Mouse (Mus musculus) small intestine, adult 2 months (tissue): Measurements from ENCODE around the gene Rapgef5. TPM values are rescaled to one million over a fixed set of nuclear protein-coding genes. Genes with fewer than 3 reads are reported as not detected.
A peak's percentile ranks its signal among the peaks of the same experiment; 100 is the strongest.

Source experiments
- H3K27ac ChIP-seq: fragments of 200-500 bp; 2 replicates; pipeline ENCODE4 v1.5.1; 2012; ENCODE audit warnings: low read depth, low read length, control low read depth, inconsistent platforms; ENCODE audit not compliant: insufficient read depth
- H3K27me3 ChIP-seq: fragments of 200-500 bp; 2 replicates; pipeline ENCODE4 v1.6.1; 2012; ENCODE audit warnings: mild to moderate bottlenecking, moderate library complexity, low read length, inconsistent platforms; ENCODE audit not compliant: control insufficient read depth, insufficient read depth
- H3K36me3 ChIP-seq: fragments of 200-500 bp; 2 replicates; pipeline ENCODE4 v1.6.1; 2012; ENCODE audit warnings: mild to moderate bottlenecking, low read length, control low read depth, inconsistent platforms; ENCODE audit not compliant: control insufficient read depth, insufficient read depth
- H3K4me1 ChIP-seq: fragments of 200-500 bp; 2 replicates; pipeline ENCODE4 v1.6.1; 2012; ENCODE audit warnings: low read length, inconsistent platforms, mixed read lengths; ENCODE audit not compliant: control insufficient read depth, insufficient read depth, insufficient read length
- H3K4me3 ChIP-seq: fragments of 200-500 bp; 2 replicates; pipeline ENCODE4 v1.5.1; 2012; ENCODE audit warnings: low read depth, mild to moderate bottlenecking, control low read depth, inconsistent platforms, low read length, moderate library complexity
- CTCF ChIP-seq: fragments of 200-500 bp; IDR thresholded peaks from 2 replicates; pipeline ENCODE4 v1.5.1; 2012; ENCODE audit warnings: low read depth, mild to moderate bottlenecking, control low read depth, inconsistent platforms, low read length, moderate library complexity, mixed read lengths; ENCODE audit not compliant: insufficient replicate concordance, insufficient read length; ENCODE audit errors: extremely low read depth
- POLR2A ChIP-seq: fragments of 200-500 bp; IDR thresholded peaks from 2 replicates; pipeline ENCODE4 v1.6.1; 2012; ENCODE audit warnings: low read depth, mild to moderate bottlenecking, control low read depth, inconsistent platforms, low read length, moderate library complexity
- WGBS: fragments of 180-500 bp; shearing (Covaris S2); methylation state at CpG from one replicate; pipeline ENCODE4 v1.1.7; 2018; 5-methylcytosine and 5-hydroxymethylcytosine counted together
- polyA plus RNA-seq: library from polyadenylated mRNA; depleted of rRNA; stranded (reverse); fragments of >200 nt; gene quantifications from 2 replicates; pipeline ENCODE4 v1.2.3, GENCODE M21; 2012

Gene Rapgef5
- polyA plus RNA-seq, 1 experiment = 4.7 TPM

GRCm38 (mm10) chr12:117554612-117555063, 38.4 kb downstream of the Rapgef5 start:
- TF ChIP-seq CTCF (no peak), POLR2A (no peak)
- Histone ChIP-seq H3K27me3 (no peaks in the 10 kb centered on the region), H3K4me3 (no peak overlapping the region), H3K4me1 (peaks cover 17% of the 10 kb centered on the region), H3K36me3 (no peaks in the 10 kb centered on the region; the same call in 1 of the 2 replicates), H3K27ac (peak overlapping the region; percentile 96)
- WGBS = 9% methylated on average over 1 of the region's 1 CpGs

GRCm38 (mm10) chr12:117560450-117560849, 44.2 kb downstream of the Rapgef5 start:
- 26% methylated on average over 11 of the region's 11 CpGs for WGBS
- H3K4me1 ChIP-seq = peaks cover 7% of the 10 kb centered on the region
- TF ChIP-seq CTCF = no peak
- TF ChIP-seq POLR2A = no peak
- peak overlapping the region; percentile 69 for H3K27ac ChIP-seq
- H3K27me3 ChIP-seq = no peaks in the 10 kb centered on the region
- H3K4me3 ChIP-seq = peak overlapping the region; percentile 42
- H3K36me3 ChIP-seq = no peaks in the 10 kb centered on the region; the same call in 1 of the 2 replicates

GRCm38 (mm10) chr12:117561411-117562059, 45.3 kb downstream of the Rapgef5 start:
- H3K4me1 ChIP-seq = peaks cover 10% of the 10 kb centered on the region
- peak overlapping the region; percentile 30; the same call in 1 of the 2 replicates for H3K27ac ChIP-seq
- WGBS = 58% methylated on average over 6 of the region's 6 CpGs
- TF ChIP-seq POLR2A (no peak), CTCF (no peak)
- H3K4me3 ChIP-seq = no peak overlapping the region
- H3K36me3 ChIP-seq = no peaks in the 10 kb centered on the region
- H3K27me3 ChIP-seq = no peaks in the 10 kb centered on the region

GRCm38 (mm10) chr12:117562085-117562484, 45.8 kb downstream of the Rapgef5 start:
- Histone ChIP-seq H3K4me1 (peaks cover 13% of the 10 kb centered on the region), H3K27ac (no peak overlapping the region), H3K4me3 (no peak overlapping the region), H3K36me3 (no peaks in the 10 kb centered on the region), H3K27me3 (no peaks in the 10 kb centered on the region)
- no peak for TF ChIP-seq POLR2A
- no peak for TF ChIP-seq CTCF
- WGBS = 97% methylated on average over 3 of the region's 3 CpGs

GRCm38 (mm10) chr12:117563859-117564258, 47.6 kb downstream of the Rapgef5 start:
- H3K4me1 ChIP-seq = peaks cover 13% of the 10 kb centered on the region
- H3K27me3 ChIP-seq = no peaks in the 10 kb centered on the region
- H3K36me3 ChIP-seq = no peaks in the 10 kb centered on the region
- TF ChIP-seq POLR2A = no peak
- no peak for TF ChIP-seq CTCF
- 19% methylated on average over 6 of the region's 6 CpGs for WGBS
- H3K4me3 ChIP-seq = no peak overlapping the region
- H3K27ac ChIP-seq = peak overlapping the region; percentile 21; the same call in 1 of the 2 replicates

GRCm38 (mm10) chr12:117566298-117566697, 50.0 kb downstream of the Rapgef5 start:
- no peaks in the 10 kb centered on the region for H3K36me3 ChIP-seq
- peaks cover 13% of the 10 kb centered on the region for H3K4me1 ChIP-seq
- no peaks in the 10 kb centered on the region for H3K27me3 ChIP-seq
- peak overlapping the region; percentile 10; the same call in 1 of the 2 replicates for H3K27ac ChIP-seq
- 21% methylated on average over 4 of the region's 4 CpGs for WGBS
- no peak overlapping the region for H3K4me3 ChIP-seq
- TF ChIP-seq POLR2A (no peak), CTCF (no peak)

- Histone ChIP-seq H3K4me3 (no peak overlapping the region), H3K36me3 (no peaks in the 10 kb centered on the region), H3K27me3 (no peaks in the 10 kb centered on the region), H3K27ac (no peak overlapping the region), H3K4me1 (peaks cover 8% of the 10 kb centered on the region; the same call in 1 of the 2 replicates)
- 77% methylated on average over 2 of the region's 2 CpGs for WGBS
- TF ChIP-seq POLR2A = no peak
- TF ChIP-seq CTCF = no peak
Measured at GRCm38 (mm10) chr12:117569671-117570070, 53.4 kb downstream of the Rapgef5 start.
